Mouse (Mus musculus): ENCODE measurements around the gene Olfr1186. TPM values are rescaled to one million over a fixed set of nuclear protein-coding genes. Genes with fewer than 3 reads are reported as not detected.

Olfr1186 gene
- polyA plus RNA-seq (2014; fragmentation: Illumina TruSeq; extraction: RNeasy Lipid Tissue Mini Kit (QIAGEN cat#74804); ENCODE audit: low read depth, low replicate concordance) = not detected

GRCm38 (mm10) chr2:88518251-88518650 is at the start of gene Olfr1186:
Gene Olfr1186 (plus strand): TSS chr2:88518551.

GRCm38 (mm10) chr2:88483298-88483697 is 35.1 kb upstream of the Olfr1186 start, which contains the start of gene Olfr1184:
Gene Olfr1184 (plus strand): TSS chr2:88483598.

GRCm38 (mm10) chr2:88493020-88493419 is 25.3 kb upstream of the Olfr1186 start, which contains the start of gene Olfr1185-ps1:
Gene Olfr1185-ps1 (plus strand): TSS chr2:88493320.

GRCm38 (mm10) chr2:88556635-88557034 is 38.3 kb downstream of the Olfr1186 start, which contains the start of gene Olfr1188:
Gene Olfr1188 (plus strand): TSS chr2:88556935.

Other genes with a start within 250 kb of the Olfr1186 start
- gene Olfr1173, start 238.7 kb upstream of the Olfr1186 start, polyA plus RNA-seq (2014; fragmentation: Illumina TruSeq; extraction: RNeasy Lipid Tissue Mini Kit (QIAGEN cat#74804); ENCODE audit: low read depth, low replicate concordance) = not detected
- not detected for gene Olfr1174-ps, start 203.4 kb upstream of the Olfr1186 start, polyA plus RNA-seq (2014; fragmentation: Illumina TruSeq; extraction: RNeasy Lipid Tissue Mini Kit (QIAGEN cat#74804); ENCODE audit: low read depth, low replicate concordance)
- gene Olfr1175-ps, start 191.3 kb upstream of the Olfr1186 start, polyA plus RNA-seq (2014; fragmentation: Illumina TruSeq; extraction: RNeasy Lipid Tissue Mini Kit (QIAGEN cat#74804); ENCODE audit: low read depth, low replicate concordance) = not detected
- not detected for gene Olfr1176, start 181.8 kb upstream of the Olfr1186 start, polyA plus RNA-seq (2014; fragmentation: Illumina TruSeq; extraction: RNeasy Lipid Tissue Mini Kit (QIAGEN cat#74804); ENCODE audit: low read depth, low replicate concordance)
- not detected for gene Olfr1177-ps, start 172.1 kb upstream of the Olfr1186 start, polyA plus RNA-seq (2014; fragmentation: Illumina TruSeq; extraction: RNeasy Lipid Tissue Mini Kit (QIAGEN cat#74804); ENCODE audit: low read depth, low replicate concordance)
- gene Olfr1178, start 131.5 kb upstream of the Olfr1186 start, polyA plus RNA-seq (2014; fragmentation: Illumina TruSeq; extraction: RNeasy Lipid Tissue Mini Kit (QIAGEN cat#74804); ENCODE audit: low read depth, low replicate concordance) = not detected
- gene Olfr1179, start 112.1 kb upstream of the Olfr1186 start, polyA plus RNA-seq (2014; fragmentation: Illumina TruSeq; extraction: RNeasy Lipid Tissue Mini Kit (QIAGEN cat#74804); ENCODE audit: low read depth, low replicate concordance) = not detected
- gene Olfr1180, start 99.4 kb upstream of the Olfr1186 start, polyA plus RNA-seq (2014; fragmentation: Illumina TruSeq; extraction: RNeasy Lipid Tissue Mini Kit (QIAGEN cat#74804); ENCODE audit: low read depth, low replicate concordance) = not detected
- gene Olfr1181, start 92.4 kb upstream of the Olfr1186 start, polyA plus RNA-seq (2014; fragmentation: Illumina TruSeq; extraction: RNeasy Lipid Tissue Mini Kit (QIAGEN cat#74804); ENCODE audit: low read depth, low replicate concordance) = not detected
- not detected for gene Gm13757, start 69.4 kb upstream of the Olfr1186 start, polyA plus RNA-seq (2014; fragmentation: Illumina TruSeq; extraction: RNeasy Lipid Tissue Mini Kit (QIAGEN cat#74804); ENCODE audit: low read depth, low replicate concordance)
- gene Olfr1183, start 63.7 kb upstream of the Olfr1186 start, polyA plus RNA-seq (2014; fragmentation: Illumina TruSeq; extraction: RNeasy Lipid Tissue Mini Kit (QIAGEN cat#74804); ENCODE audit: low read depth, low replicate concordance) = not detected
- not detected for gene Olfr1184, start 35.0 kb upstream of the Olfr1186 start, polyA plus RNA-seq (2014; fragmentation: Illumina TruSeq; extraction: RNeasy Lipid Tissue Mini Kit (QIAGEN cat#74804); ENCODE audit: low read depth, low replicate concordance)
- not detected for gene Olfr1185-ps1, start 25.2 kb upstream of the Olfr1186 start, polyA plus RNA-seq (2014; fragmentation: Illumina TruSeq; extraction: RNeasy Lipid Tissue Mini Kit (QIAGEN cat#74804); ENCODE audit: low read depth, low replicate concordance)
- not detected for gene Olfr1188, start 38.4 kb downstream of the Olfr1186 start, polyA plus RNA-seq (2014; fragmentation: Illumina TruSeq; extraction: RNeasy Lipid Tissue Mini Kit (QIAGEN cat#74804); ENCODE audit: low read depth, low replicate concordance)
- gene Olfr1189, start 67.9 kb downstream of the Olfr1186 start, polyA plus RNA-seq (2014; fragmentation: Illumina TruSeq; extraction: RNeasy Lipid Tissue Mini Kit (QIAGEN cat#74804); ENCODE audit: low read depth, low replicate concordance) = not detected
- gene Olfr1191-ps1, start 122.0 kb downstream of the Olfr1186 start, polyA plus RNA-seq (2014; fragmentation: Illumina TruSeq; extraction: RNeasy Lipid Tissue Mini Kit (QIAGEN cat#74804); ENCODE audit: low read depth, low replicate concordance) = not detected
- not detected for gene Olfr1192-ps1, start 130.0 kb downstream of the Olfr1186 start, polyA plus RNA-seq (2014; fragmentation: Illumina TruSeq; extraction: RNeasy Lipid Tissue Mini Kit (QIAGEN cat#74804); ENCODE audit: low read depth, low replicate concordance)
- gene Olfr1193, start 157.1 kb downstream of the Olfr1186 start, polyA plus RNA-seq (2014; fragmentation: Illumina TruSeq; extraction: RNeasy Lipid Tissue Mini Kit (QIAGEN cat#74804); ENCODE audit: low read depth, low replicate concordance) = not detected
- not detected for gene Olfr1195, start 170.6 kb downstream of the Olfr1186 start, polyA plus RNA-seq (2014; fragmentation: Illumina TruSeq; extraction: RNeasy Lipid Tissue Mini Kit (QIAGEN cat#74804); ENCODE audit: low read depth, low replicate concordance)
- gene Olfr1196, start 186.0 kb downstream of the Olfr1186 start, polyA plus RNA-seq (2014; fragmentation: Illumina TruSeq; extraction: RNeasy Lipid Tissue Mini Kit (QIAGEN cat#74804); ENCODE audit: low read depth, low replicate concordance) = not detected
- not detected for gene Olfr1197, start 213.8 kb downstream of the Olfr1186 start, polyA plus RNA-seq (2014; fragmentation: Illumina TruSeq; extraction: RNeasy Lipid Tissue Mini Kit (QIAGEN cat#74804); ENCODE audit: low read depth, low replicate concordance)
- gene Olfr1198, start 232.8 kb downstream of the Olfr1186 start, polyA plus RNA-seq (2014; fragmentation: Illumina TruSeq; extraction: RNeasy Lipid Tissue Mini Kit (QIAGEN cat#74804); ENCODE audit: low read depth, low replicate concordance) = not detected
- not detected for gene Olfr1199, start 241.9 kb downstream of the Olfr1186 start, polyA plus RNA-seq (2014; fragmentation: Illumina TruSeq; extraction: RNeasy Lipid Tissue Mini Kit (QIAGEN cat#74804); ENCODE audit: low read depth, low replicate concordance)

Measured in adrenal gland, adult 10 weeks (tissue).